Mouse (Mus musculus): ENCODE data around the gene Klhl35. TPM values are rescaled to one million over a fixed set of nuclear protein-coding genes. Genes with fewer than 3 reads are reported as not detected.

Gene Klhl35
- polyA plus RNA-seq, 1 experiment from 2014 or later: 0.62 TPM

- H3K27ac ChIP-seq: no peak overlapping the region
- no peak overlapping the region for H3K4me2 ChIP-seq (replicated peaks)
- H3K4me1 ChIP-seq (replicated peaks): no peaks in the 10 kb centered on the region
- no peak overlapping the region for H3K4me3 ChIP-seq (replicated peaks)
- WGBS: 90% methylated on average over 8 of the region's 8 CpGs
- H3K9me3 ChIP-seq: no peaks in the 10 kb centered on the region
- 0 out of 2 replicates have a peak, but pooled peaks cover 5% of the 10 kb centered on the region for H3K36me3 ChIP-seq
- H3K27me3 ChIP-seq (replicated peaks): no peaks in the 10 kb centered on the region
- H3K9ac ChIP-seq: no peak overlapping the region
- no peak for ATAC-seq
These were observed 7.0 kb upstream of the Klhl35 start for GRCm38 (mm10) chr7:99458849-99459248.

- 0 out of 2 replicates have a peak, but pooled peaks cover 5% of the 10 kb centered on the region for H3K36me3 ChIP-seq
- H3K9ac ChIP-seq: no peak overlapping the region
- WGBS: 86% methylated on average over 15 of the region's 15 CpGs
- H3K4me1 ChIP-seq (replicated peaks): no peaks in the 10 kb centered on the region
- H3K9me3 ChIP-seq: no peaks in the 10 kb centered on the region
- H3K4me2 ChIP-seq (replicated peaks): no peak overlapping the region
- no peak for ATAC-seq
- no peak overlapping the region for H3K27ac ChIP-seq
- H3K27me3 ChIP-seq (replicated peaks): no peaks in the 10 kb centered on the region
- no peak overlapping the region for H3K4me3 ChIP-seq (replicated peaks)
These were observed 5.7 kb upstream of the Klhl35 start for GRCm38 (mm10) chr7:99459888-99460652.

- no peak for ATAC-seq
- H3K36me3 ChIP-seq: 0 out of 2 replicates have a peak, but pooled peaks cover 5% of the 10 kb centered on the region
- H3K27me3 ChIP-seq (replicated peaks): no peaks in the 10 kb centered on the region
- H3K9me3 ChIP-seq: no peaks in the 10 kb centered on the region
- peaks cover 15% of the 10 kb centered on the region for H3K4me1 ChIP-seq (replicated peaks)
- WGBS: 88% methylated on average over 2 of the region's 2 CpGs
- H3K9ac ChIP-seq: no peak overlapping the region
- H3K27ac ChIP-seq: no peak overlapping the region
- H3K4me3 ChIP-seq (replicated peaks): no peak overlapping the region
- no peak overlapping the region for H3K4me2 ChIP-seq (replicated peaks)
These were observed 2.7 kb upstream of the Klhl35 start for GRCm38 (mm10) chr7:99463120-99463519.

- Histone ChIP-seq H3K4me1 (replicated peaks) (peaks cover 27% of the 10 kb centered on the region), H3K36me3 (0 out of 2 replicates have a peak, but pooled peaks cover 2% of the 10 kb centered on the region), H3K4me2 (replicated peaks) (peak overlapping the region; percentile 86), H3K9me3 (no peaks in the 10 kb centered on the region), H3K27ac (peak overlapping the region; percentile 90), H3K9ac (peak overlapping the region; percentile 70), H3K27me3 (replicated peaks) (no peaks in the 10 kb centered on the region; the same call in 1 of the 2 replicates), H3K4me3 (replicated peaks) (peak overlapping the region; percentile 54)
- 16% methylated on average over 11 of the region's 11 CpGs for WGBS
- no peak for ATAC-seq
These were observed 2.1 kb downstream of the Klhl35 start for GRCm38 (mm10) chr7:99467916-99468282.

- peak overlapping the region; percentile 90 for H3K27ac ChIP-seq
- no peaks in the 10 kb centered on the region; the same call in 1 of the 2 replicates for H3K27me3 ChIP-seq (replicated peaks)
- H3K9me3 ChIP-seq: no peaks in the 10 kb centered on the region
- peak overlapping the region; percentile 54 for H3K4me3 ChIP-seq (replicated peaks)
- peaks cover 27% of the 10 kb centered on the region for H3K4me1 ChIP-seq (replicated peaks)
- H3K4me2 ChIP-seq (replicated peaks): peak overlapping the region; percentile 86
- peak overlapping the region; percentile 70 for H3K9ac ChIP-seq
- ATAC-seq: peak; percentile 86
- under 1% methylated on average over 142 of the region's 145 CpGs for WGBS
- H3K36me3 ChIP-seq: 0 out of 2 replicates have a peak, but pooled peaks cover 4% of the 10 kb centered on the region
These were observed 2.7 kb downstream of the Klhl35 start for GRCm38 (mm10) chr7:99468283-99469132.

GRCm38 (mm10) chr7:99469680-99470405 is 4.0 kb downstream of the Klhl35 start:
- Histone ChIP-seq H3K27me3 (replicated peaks) (no peaks in the 10 kb centered on the region; the same call in 1 of the 2 replicates), H3K4me1 (replicated peaks) (peaks cover 35% of the 10 kb centered on the region), H3K4me2 (replicated peaks) (no peak overlapping the region), H3K9me3 (no peaks in the 10 kb centered on the region), H3K27ac (no peak overlapping the region), H3K9ac (no peak overlapping the region), H3K4me3 (replicated peaks) (no peak overlapping the region), H3K36me3 (0 out of 2 replicates have a peak, but pooled peaks cover 4% of the 10 kb centered on the region)
- ATAC-seq: no peak
- 76% methylated on average over 17 of the region's 17 CpGs for WGBS

GRCm38 (mm10) chr7:99471578-99471977 is 5.8 kb downstream of the Klhl35 start:
- Histone ChIP-seq H3K9ac (no peak overlapping the region), H3K36me3 (0 out of 2 replicates have a peak, but pooled peaks cover 8% of the 10 kb centered on the region), H3K4me1 (replicated peaks) (peaks cover 31% of the 10 kb centered on the region), H3K27ac (no peak overlapping the region), H3K27me3 (replicated peaks) (no peaks in the 10 kb centered on the region; the same call in 1 of the 2 replicates), H3K4me3 (replicated peaks) (no peak overlapping the region), H3K4me2 (replicated peaks) (no peak overlapping the region), H3K9me3 (no peaks in the 10 kb centered on the region)
- ATAC-seq: no peak
- 60% methylated on average over 18 of the region's 18 CpGs for WGBS

GRCm38 (mm10) chr7:99473638-99474407 is 8.0 kb downstream of the Klhl35 start:
- no peak overlapping the region for H3K4me2 ChIP-seq (replicated peaks)
- no peaks in the 10 kb centered on the region; the same call in 1 of the 2 replicates for H3K27me3 ChIP-seq (replicated peaks)
- peaks cover 20% of the 10 kb centered on the region for H3K36me3 ChIP-seq
- 76% methylated on average over 14 of the region's 14 CpGs for WGBS
- H3K4me3 ChIP-seq (replicated peaks): no peak overlapping the region
- peaks cover 18% of the 10 kb centered on the region; the same call in 1 of the 2 replicates for H3K4me1 ChIP-seq (replicated peaks)
- peak; percentile 4; the same call in 1 of the 2 replicates for ATAC-seq
- no peak overlapping the region for H3K9ac ChIP-seq
- H3K27ac ChIP-seq: no peak overlapping the region
- no peaks in the 10 kb centered on the region for H3K9me3 ChIP-seq

GRCm38 (mm10) chr7:99474836-99475561 is 9.2 kb downstream of the Klhl35 start:
- Histone ChIP-seq H3K4me3 (replicated peaks) (no peak overlapping the region), H3K9ac (no peak overlapping the region), H3K36me3 (peaks cover 32% of the 10 kb centered on the region), H3K27ac (no peak overlapping the region), H3K4me2 (replicated peaks) (no peak overlapping the region), H3K9me3 (no peaks in the 10 kb centered on the region), H3K27me3 (replicated peaks) (no peaks in the 10 kb centered on the region; the same call in 1 of the 2 replicates), H3K4me1 (replicated peaks) (peaks cover 20% of the 10 kb centered on the region)
- WGBS: 59% methylated on average over 12 of the region's 12 CpGs
- ATAC-seq: peak; percentile 11

- Histone ChIP-seq H3K36me3 (peaks cover 38% of the 10 kb centered on the region), H3K27ac (no peak overlapping the region), H3K4me2 (replicated peaks) (no peak overlapping the region), H3K4me3 (replicated peaks) (no peak overlapping the region), H3K4me1 (replicated peaks) (peaks cover 25% of the 10 kb centered on the region), H3K9me3 (no peaks in the 10 kb centered on the region), H3K27me3 (replicated peaks) (no peaks in the 10 kb centered on the region; the same call in 1 of the 2 replicates), H3K9ac (no peak overlapping the region)
- 78% methylated on average over 2 of the region's 2 CpGs for WGBS
- ATAC-seq: no peak
These were observed 9.7 kb downstream of the Klhl35 start for GRCm38 (mm10) chr7:99475562-99475911.

Measured in intestine, embryonic 15.5 days (tissue).